Mouse (Mus musculus): Measurements from ENCODE around the gene Gm20517. TPM values are rescaled to one million over a fixed set of nuclear protein-coding genes. Genes with fewer than 3 reads are reported as not detected.

Gm20517 gene
- polyA plus RNA-seq, 1 experiment: not detected

GRCm38 (mm10) chr17:47693671-47694441 lies 82.5 kb downstream of the Gm20517 start:
- no peak for TF ChIP-seq CTCF (IDR thresholded peaks at IDR 0.05; ENCODE audit: insufficient read depth, low read depth, low read length)
- no peak for TF ChIP-seq POLR2A (IDR thresholded peaks at IDR 0.05; ENCODE audit: insufficient read depth, low read depth, low read length)
- Histone ChIP-seq H3K4me1 (ENCODE audit: control insufficient read depth, insufficient read depth, low read length) (peaks cover 13% of the 10 kb centered on the region), H3K27ac (ENCODE audit: insufficient read depth, low read depth, low read length) (no peak overlapping the region), H3K4me3 (ENCODE audit: insufficient read depth, low read depth, low read length) (peak overlapping the region; percentile 70)
- 54% methylated on average over 13 of the region's 13 CpGs for WGBS

GRCm38 (mm10) chr17:47694442-47694502 lies 82.9 kb downstream of the Gm20517 start, which contains the start of gene Gm21981:
Gm21981 (minus strand) TSS chr17:47694455.
- peak within 1 kb of the TSS; percentile 70 for H3K4me3 ChIP-seq (ENCODE audit: insufficient read depth, low read depth, low read length)
- no peak within 1 kb of the TSS for H3K27ac ChIP-seq (ENCODE audit: insufficient read depth, low read depth, low read length)
- H3K4me1 ChIP-seq (ENCODE audit: control insufficient read depth, insufficient read depth, low read length): peaks cover 11% of the 10 kb centered on the region
- no peak for TF ChIP-seq POLR2A (IDR thresholded peaks at IDR 0.05; ENCODE audit: insufficient read depth, low read depth, low read length)
- no peak for TF ChIP-seq CTCF (IDR thresholded peaks at IDR 0.05; ENCODE audit: insufficient read depth, low read depth, low read length)
- WGBS: 3% methylated on average over 3 of the region's 3 CpGs

DNA sequence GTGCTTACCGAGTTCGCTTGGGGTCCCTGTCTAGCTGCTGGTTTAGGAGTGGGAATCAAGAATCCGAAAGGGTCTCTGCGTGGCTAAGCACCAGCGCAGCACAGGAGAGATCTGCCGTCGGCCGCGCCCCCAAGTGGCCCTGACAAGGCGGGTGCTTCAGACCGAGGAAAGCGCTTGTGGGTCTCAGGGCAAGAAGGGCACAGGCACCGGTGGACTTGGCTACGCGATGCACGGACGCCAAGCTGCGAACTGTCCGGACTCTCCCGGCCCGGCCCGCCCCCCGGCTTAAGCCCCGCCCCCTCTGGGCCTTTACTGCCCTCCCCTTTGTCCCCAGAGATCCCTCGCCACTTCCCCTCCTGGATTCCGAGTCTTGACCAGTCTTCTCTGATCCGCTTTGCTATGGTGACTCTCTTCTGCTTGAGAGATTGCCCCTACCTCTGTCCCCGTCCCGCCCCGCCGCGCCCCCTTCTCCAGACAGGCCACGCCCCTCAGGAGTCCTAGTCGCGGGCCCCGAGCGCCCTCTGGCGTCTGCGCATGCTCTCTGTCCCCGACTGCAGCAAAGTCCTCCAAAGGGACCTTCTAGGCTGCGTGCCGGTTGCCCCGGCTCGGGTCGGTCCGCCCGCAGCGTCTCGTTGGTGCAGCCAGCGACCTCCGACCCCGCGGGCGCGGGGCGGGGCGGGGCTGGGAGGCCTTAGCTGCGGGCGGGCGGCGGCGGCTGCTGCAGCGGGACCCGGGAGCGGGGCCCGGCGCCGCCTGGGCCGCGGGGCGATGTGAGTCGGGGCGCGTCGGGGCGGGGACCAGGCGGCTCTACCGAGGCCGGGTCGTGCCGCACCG lies 83.3 kb downstream of the Gm20517 start, which contains the start of gene Prickle4:
Gene Prickle4 (minus strand): TSS at position 234 of the 834 bp plus-strand sequence.
- WGBS: under 1% methylated on average over 75 of the region's 82 CpGs
- H3K27ac ChIP-seq (ENCODE audit: insufficient read depth, low read depth, low read length): no peak within 1 kb of the TSS
- peaks cover 9% of the 10 kb centered on the region for H3K4me1 ChIP-seq (ENCODE audit: control insufficient read depth, insufficient read depth, low read length)
- peak; percentile 68 for TF ChIP-seq POLR2A (IDR thresholded peaks at IDR 0.05; ENCODE audit: insufficient read depth, low read depth, low read length)
- peak; percentile 67 for TF ChIP-seq CTCF (IDR thresholded peaks at IDR 0.05; ENCODE audit: insufficient read depth, low read depth, low read length)
- H3K4me3 ChIP-seq (ENCODE audit: insufficient read depth, low read depth, low read length): peak within 1 kb of the TSS; percentile 70

DNA sequence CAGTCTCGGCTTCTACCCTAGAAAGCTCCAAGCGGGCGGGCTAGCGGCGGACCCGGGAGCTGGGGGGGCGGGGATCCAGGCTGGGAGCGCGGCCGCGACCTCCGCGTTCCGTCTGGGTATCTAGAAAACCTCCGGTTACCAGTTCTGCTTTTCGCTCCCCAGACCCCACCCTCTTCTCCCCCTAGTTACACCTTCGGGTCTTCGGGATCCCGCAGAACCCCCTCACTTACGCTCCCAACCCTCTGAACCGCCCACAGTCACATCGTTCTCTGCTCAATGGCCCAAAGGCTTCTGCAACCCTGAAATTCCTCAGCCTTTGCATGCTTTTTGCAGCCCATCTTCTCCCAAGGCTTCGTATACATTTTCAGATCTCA lies 83.9 kb downstream of the Gm20517 start:
- under 1% methylated on average over 23 of the region's 23 CpGs for WGBS
- Histone ChIP-seq H3K4me3 (ENCODE audit: insufficient read depth, low read depth, low read length) (peak overlapping the region; percentile 70), H3K4me1 (ENCODE audit: control insufficient read depth, insufficient read depth, low read length) (peaks cover 5% of the 10 kb centered on the region), H3K27ac (ENCODE audit: insufficient read depth, low read depth, low read length) (no peak overlapping the region)
- no peak for TF ChIP-seq CTCF (IDR thresholded peaks at IDR 0.05; ENCODE audit: insufficient read depth, low read depth, low read length)
- TF ChIP-seq POLR2A (IDR thresholded peaks at IDR 0.05; ENCODE audit: insufficient read depth, low read depth, low read length): no peak

DNA sequence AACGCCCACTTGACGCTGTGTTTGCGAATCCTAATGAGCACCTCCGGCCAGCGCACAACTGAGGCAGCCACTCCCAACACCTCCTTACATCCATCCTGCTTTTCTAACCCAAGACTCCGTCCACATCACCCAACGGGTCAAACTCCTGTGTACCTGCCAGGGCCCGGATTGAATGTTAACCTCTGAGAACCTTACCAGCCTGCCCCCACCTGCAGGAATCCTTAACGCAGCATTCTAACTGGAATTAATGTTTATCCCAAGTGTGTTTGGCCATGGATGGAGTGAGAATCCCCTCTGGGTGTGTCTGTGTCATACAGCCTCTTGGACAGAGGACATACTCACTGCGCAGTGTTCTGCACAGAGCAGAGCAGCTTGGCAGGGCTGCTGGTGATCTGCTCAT lies 86.8 kb downstream of the Gm20517 start:
- TF ChIP-seq POLR2A (IDR thresholded peaks at IDR 0.05; ENCODE audit: insufficient read depth, low read depth, low read length) (no peak), CTCF (IDR thresholded peaks at IDR 0.05; ENCODE audit: insufficient read depth, low read depth, low read length) (no peak)
- no peak overlapping the region for H3K27ac ChIP-seq (ENCODE audit: insufficient read depth, low read depth, low read length)
- H3K4me1 ChIP-seq (ENCODE audit: control insufficient read depth, insufficient read depth, low read length): peaks cover 10% of the 10 kb centered on the region
- 94% methylated on average over 10 of the region's 10 CpGs for WGBS
- no peak overlapping the region for H3K4me3 ChIP-seq (ENCODE audit: insufficient read depth, low read depth, low read length)

GRCm38 (mm10) chr17:47699055-47699454 lies 87.7 kb downstream of the Gm20517 start:
- no peak for TF ChIP-seq POLR2A (IDR thresholded peaks at IDR 0.05; ENCODE audit: insufficient read depth, low read depth, low read length)
- TF ChIP-seq CTCF (IDR thresholded peaks at IDR 0.05; ENCODE audit: insufficient read depth, low read depth, low read length): no peak
- WGBS: 87% methylated on average over 2 of the region's 2 CpGs
- H3K4me1 ChIP-seq (ENCODE audit: control insufficient read depth, insufficient read depth, low read length): peaks cover 10% of the 10 kb centered on the region
- H3K4me3 ChIP-seq (ENCODE audit: insufficient read depth, low read depth, low read length): no peak overlapping the region
- H3K27ac ChIP-seq (ENCODE audit: insufficient read depth, low read depth, low read length): no peak overlapping the region

- Histone ChIP-seq H3K4me1 (ENCODE audit: control insufficient read depth, insufficient read depth, low read length) (peaks cover 5% of the 10 kb centered on the region; the same call in 1 of the 2 replicates), H3K4me3 (ENCODE audit: insufficient read depth, low read depth, low read length) (no peak overlapping the region), H3K27ac (ENCODE audit: insufficient read depth, low read depth, low read length) (no peak overlapping the region)
- TF ChIP-seq POLR2A (IDR thresholded peaks at IDR 0.05; ENCODE audit: insufficient read depth, low read depth, low read length) (no peak), CTCF (IDR thresholded peaks at IDR 0.05; ENCODE audit: insufficient read depth, low read depth, low read length) (no peak)
- 75% methylated on average over 9 of the region's 9 CpGs for WGBS
Observed at GRCm38 (mm10) chr17:47701793-47702192, 90.4 kb downstream of the Gm20517 start.

DNA sequence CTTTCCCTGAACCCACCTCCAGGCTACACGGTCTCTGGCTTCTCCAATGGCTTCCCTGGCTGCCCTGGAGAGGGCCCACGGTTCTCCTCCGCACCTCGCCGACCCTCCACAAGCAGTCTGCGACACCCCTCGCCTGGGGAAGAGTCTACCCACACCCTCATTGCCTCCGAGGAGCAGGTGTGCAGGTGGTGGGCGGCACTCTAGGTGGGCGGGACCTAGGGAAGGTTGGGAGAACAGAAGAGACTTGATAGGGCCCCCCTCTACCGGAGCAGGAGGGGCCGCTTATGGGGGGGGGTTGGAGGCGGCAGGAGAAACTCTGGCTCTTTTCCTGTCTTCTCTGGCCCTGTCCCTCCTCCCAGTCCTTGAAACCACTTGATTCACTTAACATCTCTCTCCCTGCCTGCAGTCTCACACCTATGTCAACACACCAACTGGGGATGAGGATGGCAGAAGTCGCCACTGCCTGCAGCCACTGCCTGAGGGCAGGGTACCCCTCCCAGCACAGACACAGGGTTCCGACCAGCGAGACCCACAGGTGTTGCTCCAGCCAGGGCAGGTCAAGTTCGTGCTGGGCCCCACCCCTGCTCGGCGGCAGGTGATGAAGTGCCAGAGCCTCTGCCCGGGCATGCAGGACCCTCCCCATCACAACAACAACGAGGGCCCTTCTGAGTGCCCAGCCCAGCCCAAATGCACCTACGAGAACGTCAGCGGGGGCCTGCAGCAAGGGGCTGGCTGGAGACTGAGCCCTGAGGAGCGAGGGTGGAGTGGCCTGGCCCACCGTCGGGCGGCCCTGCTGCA lies 91.4 kb downstream of the Gm20517 start:
- peaks cover 5% of the 10 kb centered on the region; the same call in 1 of the 2 replicates for H3K4me1 ChIP-seq (ENCODE audit: control insufficient read depth, insufficient read depth, low read length)
- no peak overlapping the region for H3K4me3 ChIP-seq (ENCODE audit: insufficient read depth, low read depth, low read length)
- 65% methylated on average over 28 of the region's 28 CpGs for WGBS
- TF ChIP-seq CTCF (IDR thresholded peaks at IDR 0.05; ENCODE audit: insufficient read depth, low read depth, low read length) (no peak), POLR2A (IDR thresholded peaks at IDR 0.05; ENCODE audit: insufficient read depth, low read depth, low read length) (no peak)
- H3K27ac ChIP-seq (ENCODE audit: insufficient read depth, low read depth, low read length): no peak overlapping the region
